Mouse (Mus musculus) C2C12 (cell line): ENCODE results near the gene 4921524J17Rik.

Source experiments
- CEBPB ChIP-seq: IDR thresholded peaks from one replicate; pipeline ENCODE4 v1.6.1; 2011; ENCODE audit warnings: low read depth, mild to moderate bottlenecking, control low read depth, moderate library complexity
- CTCF ChIP-seq: IDR thresholded peaks from one replicate; pipeline ENCODE4 v1.5.1; 2011; ENCODE audit not compliant: control insufficient read depth, insufficient read depth, insufficient read length
- FOSL1 ChIP-seq: IDR thresholded peaks from one replicate; pipeline ENCODE4 v1.8.0; 2011; ENCODE audit warnings: mild to moderate bottlenecking, low read length; ENCODE audit not compliant: poor library complexity, insufficient read depth, severe bottlenecking
- USF1 ChIP-seq: IDR thresholded peaks from one replicate; pipeline ENCODE4 v1.6.1; 2011; ENCODE audit warnings: low read depth, mild to moderate bottlenecking, control low read depth, moderate library complexity

- TF ChIP-seq CTCF = no peak
- TF ChIP-seq CEBPB = no peak
- no peak for TF ChIP-seq USF1
- TF ChIP-seq FOSL1 = no peak
Measured at GRCm38 (mm10) chr8:85461377-85461776, 28.7 kb upstream of the 4921524J17Rik start.
